Mouse (Mus musculus) testis, postnatal 10 days (tissue): ENCODE measurements around the gene Ldhb.
"Not testable (repeated sequence)": the region's sequence is repeated elsewhere in the genome, so short reads cannot be mapped to it uniquely, and the experiment has no call there.

Source experiments
- DNase-seq: peaks from one replicate; pipeline ENCODE4 v3.0.0; 2021; ENCODE audit warnings: low spot score

The Ldhb gene

GRCm38 (mm10) chr6:142507785-142508162 is at the start of gene Ldhb:
Gene Ldhb (minus strand): TSS chr6:142507957.
- DNase-seq = peak; percentile 93

- DNase-seq = no peak
These were observed 48.2 kb upstream of the Ldhb start for GRCm38 (mm10) chr6:142555988-142556387.

- DNase-seq = no peak
These were observed 43.7 kb upstream of the Ldhb start for GRCm38 (mm10) chr6:142551482-142551881.

- DNase-seq = no peak
These were observed 43.1 kb upstream of the Ldhb start for GRCm38 (mm10) chr6:142550871-142551270.

- no peak for DNase-seq
These were observed 40.6 kb upstream of the Ldhb start for GRCm38 (mm10) chr6:142548377-142548776.

GRCm38 (mm10) chr6:142545132-142545531 is 37.4 kb upstream of the Ldhb start:
- no peak for DNase-seq

GRCm38 (mm10) chr6:142543648-142544047 is 35.9 kb upstream of the Ldhb start:
- no peak for DNase-seq

GRCm38 (mm10) chr6:142542800-142543175 is 35.0 kb upstream of the Ldhb start:
- no peak for DNase-seq

- no peak for DNase-seq
These were observed 34.5 kb upstream of the Ldhb start for GRCm38 (mm10) chr6:142542082-142542799.

GRCm38 (mm10) chr6:142540561-142541160 is 32.9 kb upstream of the Ldhb start:
- DNase-seq = no peak

- DNase-seq = no peak
These were observed 32.4 kb upstream of the Ldhb start for GRCm38 (mm10) chr6:142540131-142540530.

GRCm38 (mm10) chr6:142538503-142538902 is 30.7 kb upstream of the Ldhb start:
- DNase-seq = no peak

- no peak for DNase-seq
These were observed 25.7 kb upstream of the Ldhb start for GRCm38 (mm10) chr6:142533412-142533811.

GRCm38 (mm10) chr6:142532686-142533085 is 24.9 kb upstream of the Ldhb start:
- no peak for DNase-seq

GRCm38 (mm10) chr6:142532141-142532540 is 24.4 kb upstream of the Ldhb start:
- DNase-seq = no peak

GRCm38 (mm10) chr6:142530378-142530777 is 22.6 kb upstream of the Ldhb start:
- no peak for DNase-seq

GRCm38 (mm10) chr6:142529680-142530079 is 21.9 kb upstream of the Ldhb start:
- no peak for DNase-seq

- no peak for DNase-seq
These were observed 20.3 kb upstream of the Ldhb start for GRCm38 (mm10) chr6:142527931-142528562.

GRCm38 (mm10) chr6:142524635-142525308 is 17.0 kb upstream of the Ldhb start:
- peak; percentile 82 for DNase-seq

- no peak for DNase-seq
These were observed 13.9 kb upstream of the Ldhb start for GRCm38 (mm10) chr6:142521591-142522110.

GRCm38 (mm10) chr6:142519110-142519509 is 11.4 kb upstream of the Ldhb start:
- DNase-seq = no peak

GRCm38 (mm10) chr6:142515379-142515778 is 7.6 kb upstream of the Ldhb start:
- DNase-seq = not testable (repeated sequence)

- peak; percentile 84 for DNase-seq
These were observed 7.2 kb upstream of the Ldhb start for GRCm38 (mm10) chr6:142514912-142515311.
